Mouse (Mus musculus): Measurements from ENCODE around the gene Smg9.
A peak's percentile ranks its signal among the peaks of the same experiment; 100 is the strongest.

Smg9 gene

DNA sequence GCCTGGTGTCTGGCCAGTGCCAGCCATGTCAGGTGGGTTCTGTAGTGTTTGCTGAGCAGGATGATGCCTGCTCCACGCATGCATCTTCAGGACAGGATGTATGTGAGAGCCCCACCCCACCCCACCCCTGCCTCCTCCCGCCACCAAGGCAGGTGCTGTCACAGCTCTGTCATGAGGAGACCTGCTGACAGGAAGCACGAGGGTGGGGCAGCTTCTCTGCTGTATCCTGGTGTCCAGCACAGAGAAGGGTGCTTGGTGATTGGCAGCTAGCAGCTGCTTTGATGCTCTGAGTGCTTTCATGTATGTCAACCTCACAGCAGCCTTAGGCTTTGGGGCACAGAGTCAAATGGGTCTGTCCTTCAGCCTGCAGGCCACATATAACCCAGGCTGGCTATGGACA, 14.2 kb downstream of the Smg9 start:
- peak; percentile 66 for DNase-seq

DNA sequence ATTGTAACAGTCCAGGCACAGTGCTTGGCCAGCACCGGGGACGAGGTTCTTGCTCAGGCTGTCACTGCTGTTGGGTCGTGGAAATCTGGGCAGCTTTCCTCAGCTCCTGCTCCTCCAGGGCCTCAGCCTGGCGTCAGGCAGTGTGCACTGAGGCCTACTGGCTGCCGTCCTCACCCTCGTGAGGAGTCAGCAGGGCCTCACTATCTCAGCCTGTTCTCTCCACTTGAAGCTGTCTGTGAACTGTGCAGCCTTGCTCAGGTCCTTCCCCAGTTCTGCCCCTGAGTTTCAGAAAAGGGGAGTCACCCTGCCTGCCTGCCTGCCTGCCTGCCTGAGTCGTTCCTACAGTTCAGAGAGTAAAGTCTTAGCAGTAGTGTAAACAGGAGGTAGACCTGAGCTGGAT, 15.8 kb downstream of the Smg9 start:
- no peak for DNase-seq

DNA sequence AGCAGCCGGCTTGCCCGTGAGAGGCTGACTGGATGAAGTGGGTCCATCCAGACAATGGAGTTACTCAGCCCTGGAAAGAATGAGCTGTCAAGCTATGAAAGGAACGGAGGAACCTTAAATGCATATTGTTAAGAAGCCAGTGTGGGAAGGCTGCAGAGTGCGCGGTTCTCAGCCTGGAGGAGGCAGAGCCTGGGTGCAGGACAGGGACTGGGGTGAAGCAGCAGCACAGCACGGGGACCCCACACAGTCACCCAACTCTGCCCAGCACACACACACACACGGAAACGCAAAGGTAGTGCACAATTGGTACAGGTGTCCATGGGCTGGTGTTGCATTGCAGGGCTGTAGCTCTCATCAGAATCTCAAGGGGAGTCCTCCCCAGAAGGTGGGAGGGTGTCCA, 20.2 kb downstream of the Smg9 start:
- no peak for DNase-seq

DNA sequence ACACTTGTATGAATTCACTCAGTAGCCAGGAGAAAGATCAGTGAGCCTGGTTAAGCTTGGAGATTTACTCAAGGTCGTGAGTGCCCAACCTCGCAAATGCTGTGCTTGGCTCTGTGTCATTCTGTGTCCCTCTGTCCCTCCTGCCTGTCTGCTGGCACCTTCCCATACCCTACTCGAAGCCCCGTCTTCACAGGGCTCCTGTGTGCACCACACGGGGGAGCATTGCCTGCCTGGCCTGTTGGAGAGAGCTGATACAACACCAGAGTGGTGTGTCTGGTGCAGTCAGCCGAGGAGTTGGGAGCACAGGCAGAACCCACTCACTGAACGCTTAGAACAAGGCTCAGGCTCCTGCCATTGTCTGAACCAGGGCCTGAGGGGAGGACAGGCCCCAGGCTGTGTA, 22.2 kb downstream of the Smg9 start:
- DNase-seq: no peak

DNA sequence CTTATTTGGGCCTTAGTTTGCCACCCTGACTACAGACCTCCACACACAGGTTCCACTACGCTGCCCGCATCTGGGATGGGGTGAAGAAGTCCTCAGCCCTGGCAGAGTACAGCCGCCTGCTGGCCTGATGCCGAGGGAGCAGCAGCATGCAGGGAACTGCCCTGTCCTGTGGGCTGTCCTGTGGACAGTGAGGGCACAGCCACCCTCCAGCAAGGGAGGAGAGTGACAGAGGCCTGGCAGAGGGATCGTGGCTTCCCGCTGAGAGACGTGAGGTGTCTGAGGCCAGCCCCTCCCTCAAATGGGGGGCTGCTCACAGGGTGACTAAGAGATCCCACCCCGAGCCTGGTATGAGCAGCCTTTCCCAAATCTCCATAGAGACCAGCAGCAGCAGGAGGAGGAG, 22.8 kb downstream of the Smg9 start:
- no peak for DNase-seq

DNA sequence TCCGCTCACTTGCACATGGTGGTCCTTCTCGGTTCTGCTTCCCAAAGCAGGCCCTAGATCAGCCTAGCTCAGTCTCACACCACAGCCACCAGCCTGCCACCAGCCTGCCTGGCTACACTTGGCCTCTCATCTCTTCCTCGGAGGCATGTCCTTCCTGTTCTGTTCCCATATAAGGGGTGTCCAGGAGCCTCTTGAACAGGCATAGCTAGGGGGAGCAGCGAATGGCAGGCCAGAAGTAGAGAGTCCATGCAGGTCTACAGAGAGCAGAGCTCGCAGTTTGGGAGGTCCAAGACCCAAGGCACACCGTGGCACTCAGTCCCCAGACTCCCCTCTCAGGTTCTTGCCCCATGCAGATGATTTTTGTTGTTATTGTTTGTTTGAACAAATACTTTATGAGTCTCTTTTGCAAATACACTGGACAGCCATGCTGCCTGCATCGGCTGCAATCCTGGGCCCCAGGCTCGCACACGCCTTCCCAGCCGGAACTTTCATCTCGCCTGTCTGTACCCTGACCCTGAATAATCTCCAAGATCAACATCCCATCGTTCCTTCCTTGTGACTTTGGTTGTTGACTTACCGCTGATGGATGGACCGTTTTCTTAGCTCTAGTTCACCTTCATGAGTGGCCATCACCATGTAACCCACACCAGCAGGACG, 23.8 kb downstream of the Smg9 start:
- no peak for DNase-seq

DNA sequence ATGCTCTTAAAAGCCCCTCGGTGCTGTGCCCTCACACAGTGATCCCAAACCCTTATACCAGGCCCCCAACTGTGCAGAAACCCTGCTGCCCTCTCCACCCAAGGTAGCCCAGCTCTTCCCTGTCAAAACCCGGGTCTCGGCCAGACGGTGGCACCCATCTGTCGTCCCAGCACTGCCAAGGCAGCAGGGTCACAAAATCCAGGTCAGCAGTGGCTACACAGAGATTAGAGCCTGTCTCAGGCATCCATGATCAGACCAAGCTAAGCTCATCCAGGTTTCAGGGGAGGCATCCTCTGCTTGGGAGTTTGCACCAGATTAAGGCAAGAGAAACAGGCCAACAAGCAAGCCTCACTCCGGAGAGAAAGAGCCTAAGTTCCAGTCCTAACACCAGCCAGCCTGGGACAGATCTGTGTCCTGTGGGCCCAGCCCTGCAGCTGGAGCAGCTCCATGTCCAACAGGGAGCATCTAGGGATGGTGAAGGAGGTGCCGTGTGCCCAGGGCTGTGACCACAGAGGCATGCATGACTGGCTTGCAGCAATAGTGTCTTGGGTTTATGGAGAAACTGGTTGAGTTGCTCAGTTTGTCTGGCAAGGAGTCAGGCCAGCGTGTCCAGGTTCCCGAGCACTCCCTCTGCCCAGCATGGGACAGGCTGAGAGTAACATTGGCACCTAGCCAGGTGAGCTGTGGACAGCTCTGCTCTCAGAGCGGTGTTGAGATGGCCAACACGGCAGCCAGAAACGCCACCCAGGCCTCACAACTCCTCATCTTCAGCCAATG, 24.7 kb downstream of the Smg9 start:
- DNase-seq: no peak

DNA sequence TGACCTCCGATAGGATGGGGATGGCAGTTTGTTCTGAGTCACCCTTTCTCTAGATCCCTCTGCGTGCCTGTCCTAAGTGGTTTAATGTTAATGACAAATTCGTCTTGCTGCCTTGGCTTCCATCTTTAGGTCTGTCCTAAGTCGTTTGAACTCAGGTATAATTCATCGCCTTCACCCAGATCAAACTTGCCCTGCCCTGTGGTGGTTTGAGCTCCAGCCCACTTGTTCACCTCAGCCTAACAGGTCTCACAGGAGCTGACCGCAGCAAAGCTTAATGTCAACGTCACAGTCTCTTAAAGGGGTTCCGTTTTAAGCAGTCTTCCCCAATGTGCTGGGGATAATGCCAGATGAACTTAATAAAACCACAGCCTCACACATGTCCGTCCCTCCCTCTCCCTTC, 26.5 kb downstream of the Smg9 start:
- DNase-seq: no peak

DNA sequence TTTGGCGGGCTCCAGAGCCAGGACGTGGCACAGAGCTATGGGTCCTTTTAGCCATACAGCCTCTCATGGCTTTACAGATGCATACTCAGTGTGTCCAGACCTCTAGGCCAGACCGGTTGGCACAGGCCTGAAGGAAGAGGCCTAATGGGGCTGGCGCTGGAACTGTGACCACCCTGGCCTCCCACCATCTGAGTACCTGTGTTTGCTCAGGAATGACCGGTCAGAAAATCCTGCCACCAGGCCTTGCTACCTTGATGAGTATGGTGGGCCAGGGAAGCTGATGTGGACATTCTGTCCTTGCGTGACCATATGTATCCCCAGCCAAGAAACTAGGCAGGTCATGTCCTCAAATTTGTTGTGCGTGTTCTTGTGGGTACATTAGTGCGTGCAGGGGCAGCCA, 27.7 kb downstream of the Smg9 start:
- DNase-seq: no peak

DNA sequence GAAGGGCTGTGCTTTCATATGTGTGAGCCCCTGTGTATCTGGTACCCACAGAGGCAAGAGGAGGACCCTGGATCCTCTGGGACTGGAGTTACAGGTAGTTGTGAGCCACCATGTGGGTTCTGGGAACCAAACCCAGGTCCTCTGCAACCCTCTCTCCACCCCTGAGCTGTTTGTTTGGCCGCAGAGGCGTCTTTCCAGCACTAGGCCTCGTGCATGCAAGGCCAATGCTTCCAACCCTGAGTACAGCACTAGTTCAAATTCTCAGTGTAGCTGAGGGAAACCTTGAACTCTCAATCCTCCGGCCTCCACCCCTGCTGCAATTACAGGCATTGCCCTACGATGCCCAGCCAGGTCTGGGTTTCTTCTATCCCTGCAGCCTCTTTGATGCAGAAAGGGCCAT, 29.3 kb downstream of the Smg9 start:
- DNase-seq: no peak

DNA sequence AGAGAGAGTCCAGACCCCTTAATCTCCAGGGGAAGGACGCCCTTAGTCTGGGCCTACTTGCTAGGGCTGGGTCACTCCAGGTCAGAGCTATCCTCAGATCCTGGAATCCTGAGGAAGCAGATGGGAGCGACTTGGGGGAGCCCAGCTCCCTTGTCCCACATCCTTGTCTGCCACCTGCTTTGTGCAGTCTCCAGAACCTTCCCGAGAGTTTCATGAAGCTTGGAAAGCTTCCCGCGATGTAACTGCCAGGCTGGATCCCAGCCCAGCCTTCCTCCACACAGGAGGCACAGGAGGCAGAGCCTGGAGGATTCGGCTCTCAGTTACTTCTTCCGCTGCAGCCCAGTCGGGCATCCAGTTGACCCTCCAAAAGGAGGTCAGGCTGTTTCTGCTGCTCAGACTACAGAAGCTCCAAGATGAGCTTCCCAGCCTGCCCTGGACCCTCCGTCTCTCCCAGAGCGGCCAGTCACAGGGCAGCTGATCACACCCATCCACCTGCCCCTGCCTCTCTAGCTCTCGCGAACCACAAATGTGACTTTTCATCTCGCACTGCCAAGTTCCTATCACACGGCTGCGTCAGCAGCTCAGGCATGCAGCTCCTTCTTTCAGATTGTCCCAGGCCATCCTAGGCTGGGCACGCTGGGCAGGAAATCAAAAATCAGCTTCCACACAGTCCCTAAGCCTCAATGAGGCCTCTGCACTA, 30.1 kb downstream of the Smg9 start:
- no peak for DNase-seq

DNA sequence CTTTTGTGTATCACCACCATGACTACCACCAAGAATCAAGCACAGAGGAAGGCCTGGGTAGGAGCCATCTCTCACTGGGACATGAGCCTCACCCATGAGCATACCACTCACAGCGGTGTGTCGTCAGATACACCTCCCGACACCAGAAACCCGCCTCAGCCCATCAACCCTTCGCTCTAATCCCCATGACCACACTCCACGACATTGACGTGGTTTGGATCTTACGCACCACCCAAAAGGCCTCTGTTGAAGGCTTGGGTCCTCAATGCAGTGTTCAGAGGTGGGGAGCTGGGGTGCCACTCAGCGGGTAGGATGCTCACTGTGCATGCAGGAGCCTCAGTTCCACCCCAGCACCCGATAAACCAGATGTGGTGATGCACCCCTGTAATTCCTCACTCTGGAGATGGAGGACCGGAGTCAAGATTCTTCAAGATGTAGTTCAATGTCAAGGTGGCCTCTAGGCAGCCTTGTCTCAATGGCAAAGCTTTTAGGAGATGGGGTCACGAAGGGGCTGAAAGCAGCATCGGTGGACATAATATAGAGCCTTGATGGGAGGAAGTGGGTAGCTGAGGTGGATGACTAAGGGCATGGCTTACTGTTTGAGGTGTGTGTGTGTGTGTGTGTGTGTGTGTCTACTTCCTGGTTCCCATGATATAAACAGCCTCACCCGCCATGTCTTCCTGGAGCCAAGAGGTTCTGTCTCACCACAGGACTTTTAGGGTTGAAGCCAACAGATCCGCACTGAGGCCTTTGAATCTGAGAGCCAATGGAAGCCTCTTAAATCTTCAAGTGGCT, 31.3 kb downstream of the Smg9 start:
- DNase-seq: no peak

DNA sequence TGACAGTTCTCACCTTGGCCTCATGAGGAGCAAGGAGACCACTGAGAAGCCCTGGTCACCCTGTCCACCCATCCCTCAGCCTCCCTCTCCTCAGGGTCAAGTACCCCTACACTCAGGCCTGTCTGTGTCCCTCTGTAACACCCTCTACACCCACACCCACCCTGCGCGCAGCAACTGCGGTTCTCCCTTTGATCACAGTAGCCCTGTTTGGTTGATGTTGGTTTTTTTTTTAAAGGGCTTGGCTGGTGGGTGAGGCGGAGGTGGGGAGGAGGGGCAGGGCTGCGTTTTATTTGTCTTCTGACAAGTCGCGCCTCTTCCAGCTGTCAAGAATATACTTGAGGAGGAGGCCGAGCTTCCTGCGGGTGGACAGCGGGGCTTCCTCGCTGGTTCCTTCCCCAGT, 32.3 kb downstream of the Smg9 start:
- no peak for DNase-seq

DNA sequence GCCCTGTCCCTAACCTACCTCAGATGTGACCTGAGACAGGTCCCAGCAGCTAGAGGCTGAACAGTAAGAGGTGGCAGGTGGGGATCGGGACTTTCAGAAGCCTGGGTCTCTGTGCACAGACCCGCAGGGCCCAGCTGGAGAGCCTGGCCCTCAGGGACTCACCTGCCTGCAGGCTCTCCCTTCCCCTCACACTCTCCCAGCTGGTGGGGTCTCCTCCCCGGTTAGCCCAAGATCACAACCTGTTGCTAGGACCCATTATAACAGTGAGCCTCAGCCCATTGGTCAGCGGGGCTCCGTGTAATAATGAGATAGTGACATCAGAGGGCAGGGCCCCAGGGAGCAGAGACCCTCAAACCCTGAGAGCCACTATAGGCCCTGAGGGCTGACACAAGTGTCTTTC, 35.9 kb downstream of the Smg9 start:
- DNase-seq: no peak

DNA sequence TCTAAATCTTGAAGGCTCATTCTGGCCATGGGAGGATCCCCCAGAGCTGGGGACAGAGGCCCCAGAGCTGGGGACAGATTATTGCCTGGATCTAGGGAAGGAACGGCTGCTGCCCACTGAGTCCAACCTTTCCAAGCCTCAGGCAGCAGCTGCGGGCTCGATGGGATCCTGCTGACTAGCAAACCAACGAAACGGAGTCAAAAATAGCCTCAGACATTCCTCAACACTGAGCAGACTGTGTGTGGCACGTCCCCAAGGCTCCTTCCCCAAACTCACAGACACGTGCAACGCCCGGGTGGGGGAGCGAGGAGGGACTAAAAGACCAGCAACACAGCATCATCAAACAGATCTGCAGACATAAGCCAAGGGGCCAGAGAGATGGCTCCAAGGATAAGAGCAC, 38.6 kb downstream of the Smg9 start:
- DNase-seq: no peak

DNA sequence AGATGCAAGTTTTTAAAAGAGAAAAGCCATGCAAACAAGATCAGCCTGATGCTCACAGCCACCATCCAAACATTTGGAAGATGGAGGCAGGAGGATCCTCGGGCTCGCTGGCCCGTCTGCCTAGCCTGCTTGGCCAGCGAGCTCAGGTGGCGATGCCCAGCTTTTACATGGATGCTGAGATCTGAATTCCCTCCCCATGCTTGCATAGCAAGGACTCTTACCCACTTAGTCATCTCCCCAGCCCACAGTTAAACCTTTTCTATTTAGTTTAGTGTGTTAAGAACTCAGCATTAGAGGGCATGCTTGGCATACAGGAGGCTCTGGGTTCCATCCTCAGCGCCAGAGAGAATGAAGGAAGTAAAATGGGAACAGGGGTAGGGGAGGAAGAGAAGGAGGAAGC, 39.8 kb downstream of the Smg9 start:
- no peak for DNase-seq

DNA sequence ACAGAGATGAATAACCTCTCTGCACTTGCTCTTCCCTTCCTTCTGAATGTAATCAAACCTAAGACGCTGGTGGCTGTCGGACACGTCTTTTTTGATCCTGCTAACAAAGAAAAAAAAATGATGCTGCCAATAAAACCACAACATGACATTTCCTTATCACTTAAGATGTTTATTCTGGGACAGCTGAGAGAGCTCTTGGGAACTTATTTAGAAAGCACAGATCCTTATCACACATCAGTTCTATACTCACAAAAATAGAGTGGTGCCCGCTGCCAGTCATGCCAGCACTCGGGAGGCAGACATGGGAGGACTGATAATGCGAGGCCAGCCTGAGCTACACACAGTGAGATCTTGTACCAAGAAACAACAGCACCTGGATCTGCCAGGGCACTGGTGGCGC, 40.5 kb downstream of the Smg9 start:
- no peak for DNase-seq

DNA sequence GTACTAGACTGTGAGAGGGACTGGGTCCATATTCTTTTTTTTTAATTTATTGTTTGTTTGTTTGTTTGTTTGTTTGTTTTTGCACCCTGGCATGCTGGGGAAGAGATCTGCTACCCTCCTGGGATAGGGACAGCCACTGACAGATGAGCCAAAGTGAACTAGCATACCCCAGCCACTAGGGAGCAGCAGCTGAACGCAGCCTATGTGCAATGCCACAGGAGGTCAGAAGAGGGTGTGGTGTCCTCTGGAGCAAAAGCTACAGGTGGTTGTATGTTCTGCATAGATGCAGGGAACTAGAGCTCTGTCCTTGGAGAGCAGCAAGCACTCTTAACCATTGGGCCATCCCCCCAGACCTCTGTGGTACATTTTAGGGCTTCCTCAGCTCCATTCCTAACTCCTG, 42.4 kb downstream of the Smg9 start:
- peak; percentile 88 for DNase-seq

DNA sequence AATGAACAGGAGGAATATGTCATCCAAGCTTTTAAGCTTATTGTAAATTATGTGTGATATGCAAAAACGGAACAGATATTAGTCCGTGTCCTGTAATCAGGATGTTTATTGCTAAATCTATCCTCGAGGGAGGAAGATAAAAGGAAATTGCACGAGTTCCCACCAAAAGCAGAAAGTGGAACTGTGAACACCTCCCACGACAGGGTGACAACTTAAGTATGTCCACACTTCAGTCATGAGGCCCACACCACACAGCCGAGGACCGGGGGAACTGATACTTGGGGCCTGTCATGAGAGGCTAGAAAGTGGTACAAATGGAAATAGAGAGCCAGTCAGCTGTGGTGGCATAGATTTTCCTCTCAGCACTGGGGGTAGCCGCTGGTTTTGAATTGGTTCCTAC, 42.9 kb downstream of the Smg9 start:
- DNase-seq: no peak

DNA sequence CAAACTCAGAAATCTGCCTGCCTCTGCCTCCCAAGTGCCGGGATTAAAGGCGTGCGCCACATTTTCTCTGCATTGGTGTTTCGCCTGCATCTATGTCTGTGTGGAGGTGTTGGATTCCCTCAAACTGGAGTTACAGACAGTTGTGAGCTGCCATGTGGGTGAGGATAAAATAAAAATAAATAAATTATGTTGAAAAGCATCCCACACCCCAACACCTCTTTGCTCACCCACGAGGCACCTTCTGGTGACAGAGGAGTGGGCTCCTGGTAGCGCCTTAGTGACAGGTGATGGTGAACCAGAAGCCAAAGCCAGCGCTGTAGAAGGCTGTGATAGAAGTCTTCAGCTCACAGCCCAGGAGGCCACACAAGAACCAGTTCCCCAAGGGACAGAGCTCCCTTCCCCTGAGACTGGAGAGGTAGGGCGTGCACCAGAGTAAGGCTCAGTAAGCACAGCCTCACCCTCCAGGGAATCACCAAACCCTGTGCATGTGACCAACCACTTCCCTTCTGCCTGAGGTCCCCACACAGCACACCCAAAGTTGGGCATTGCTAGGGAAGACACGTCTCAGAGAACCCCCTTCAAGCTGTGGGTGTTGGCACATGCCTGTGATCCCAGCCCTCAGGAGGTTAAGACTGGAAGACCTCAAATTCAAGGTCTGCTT, 46.0 kb downstream of the Smg9 start:
- DNase-seq: no peak

DNA sequence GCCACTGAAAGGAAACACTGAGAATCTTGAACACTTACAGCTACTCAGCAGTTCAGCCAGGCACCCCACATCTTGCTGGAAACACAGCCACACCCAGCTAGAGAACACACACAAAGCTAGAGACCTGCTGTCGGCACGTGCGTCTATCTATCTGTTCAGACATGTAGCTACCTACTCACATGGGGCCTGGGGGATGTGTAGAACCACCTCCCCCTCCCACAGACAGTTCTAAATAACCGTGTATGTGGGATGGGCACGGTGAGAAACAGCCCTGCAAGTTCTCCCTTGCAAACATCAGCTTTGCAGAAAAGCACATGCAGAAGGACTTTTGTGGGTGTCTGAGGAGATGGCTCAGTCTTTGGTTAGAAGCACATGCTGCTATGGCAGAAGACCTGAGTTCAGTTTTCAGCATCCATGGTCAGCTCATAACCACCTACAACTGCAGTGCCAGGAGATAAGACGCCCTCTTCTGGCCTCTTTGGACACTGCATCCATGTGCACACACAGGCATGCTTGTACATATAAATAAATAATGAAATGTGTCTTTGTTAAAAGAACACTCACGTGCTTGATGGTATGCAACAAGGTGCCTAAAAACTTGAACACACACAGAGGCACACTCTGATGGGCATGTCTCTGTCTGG, 47.4 kb downstream of the Smg9 start:
- no peak for DNase-seq

DNA sequence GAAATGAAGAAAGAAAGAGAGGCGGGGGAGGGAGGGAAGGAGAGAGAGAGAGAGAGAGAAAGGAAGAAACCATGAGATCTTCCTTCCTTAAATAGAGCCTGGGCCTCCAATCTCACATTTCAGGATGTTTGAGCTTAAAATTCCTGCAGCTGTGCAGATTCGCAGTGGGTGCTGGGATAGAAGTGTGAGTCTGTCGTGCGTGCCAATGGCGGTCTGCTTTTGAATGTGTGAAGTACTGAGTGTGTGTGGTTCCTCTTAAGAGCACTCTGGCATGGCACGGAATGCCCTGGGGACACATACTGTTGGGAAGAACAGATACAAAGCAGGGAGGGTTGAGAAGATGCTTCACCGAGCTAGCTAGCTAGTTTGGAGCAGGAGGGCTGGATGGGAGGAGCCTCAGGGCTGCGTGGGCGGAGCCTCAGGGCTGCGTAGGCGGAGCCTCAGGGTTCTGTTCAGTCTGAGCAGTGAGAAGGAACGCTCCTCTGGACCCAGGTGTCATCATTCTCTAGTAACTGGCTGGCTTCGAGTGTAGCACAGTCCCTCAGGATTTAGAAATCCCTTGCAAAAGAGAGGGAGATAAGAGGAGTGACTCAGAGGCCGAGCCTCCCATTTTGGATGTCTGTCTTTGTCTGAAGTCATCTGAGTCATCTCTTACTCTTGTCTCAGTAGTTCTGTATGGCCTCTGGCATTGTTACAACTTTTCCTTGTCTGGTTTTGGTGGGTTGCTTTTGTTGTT, 49.5 kb downstream of the Smg9 start:
- no peak for DNase-seq
